Mouse (Mus musculus) yolk sac, embryonic 10.5 days (tissue): ENCODE data around the gene Tuba3b.

ENCODE experiments used
- DNase-seq: peaks from one replicate; pipeline ENCODE4 v3.0.0-alpha.2; 2017; ENCODE audit warnings: low spot score

Gene Tuba3b

GRCm38 (mm10) chr6:145665751-145666150 lies 50.2 kb downstream of the Tuba3b start:
- no peak for DNase-seq

- DNase-seq, result no peak
Observed at GRCm38 (mm10) chr6:145667654-145668053, 52.1 kb downstream of the Tuba3b start.

- DNase-seq, result no peak
Observed at GRCm38 (mm10) chr6:145669596-145670071, 54.1 kb downstream of the Tuba3b start.
